Mouse (Mus musculus) kidney, embryonic 16.5 days (tissue): ENCODE results near the gene Cdh19. TPM values are rescaled to one million over a fixed set of nuclear protein-coding genes. Genes with fewer than 3 reads are reported as not detected.

Experiments used
- ATAC-seq: fragments of 200-750 bp; cut with Nextera tagmentation; 2 replicates; pipeline ENCODE4 v1.8.0; 2017; ENCODE audit warnings: moderate TSS enrichment; ENCODE audit not compliant: low FRiP score, low TSS enrichment
- H3K27ac ChIP-seq: fragments of 300-500 bp; sonication (generic); 2 replicates; pipeline ENCODE4 v1.5.1; 2014; ENCODE audit warnings: low read length
- H3K27me3 ChIP-seq: fragments of 300-500 bp; sonication (generic); 2 replicates; pipeline ENCODE4 v1.6.1; 2014; ENCODE audit warnings: low read length, control low read depth, mixed read lengths; ENCODE audit not compliant: insufficient read depth
- H3K36me3 ChIP-seq: fragments of 300-500 bp; sonication (generic); 2 replicates; pipeline ENCODE4 v1.6.1; 2014; ENCODE audit warnings: low read length, control low read depth, mixed read lengths; ENCODE audit not compliant: insufficient read depth
- H3K4me1 ChIP-seq: fragments of 300-500 bp; sonication (generic); 2 replicates; pipeline ENCODE4 v1.6.1; 2014; ENCODE audit warnings: low read length, control low read depth, mixed read lengths; ENCODE audit not compliant: insufficient read depth
- H3K4me2 ChIP-seq: fragments of 300-500 bp; sonication (generic); replicated peaks from 2 replicates; pipeline ENCODE4 v1.6.1; 2014; ENCODE audit warnings: low read depth, low read length
- H3K4me3 ChIP-seq: fragments of 300-500 bp; sonication (generic); 2 replicates; pipeline ENCODE4 v1.5.1; 2014; ENCODE audit warnings: mild to moderate bottlenecking, low read length
- H3K9ac ChIP-seq: fragments of 300-500 bp; sonication (generic); replicated peaks from 2 replicates; pipeline ENCODE4 v1.6.1; 2014; ENCODE audit warnings: low read length
- H3K9me3 ChIP-seq: fragments of 300-500 bp; sonication (generic); 2 replicates; pipeline ENCODE4 v1.6.1; 2016; ENCODE audit warnings: low read length, control low read depth
- WGBS: fragments of 180-500 bp; shearing (Covaris S2); extraction: QIAGEN DNeasy Blood & Tissue Kit; methylation state at CpG from one replicate; pipeline ENCODE4 v1.1.7; 2014; 5-methylcytosine and 5-hydroxymethylcytosine counted together
- polyA plus RNA-seq: library from polyadenylated mRNA; unstranded; fragments of >200 nt; fragmentation: Nextera tagmentation; extraction: Ambion mirVana; gene quantifications from 2 replicates; pipeline ENCODE4 v1.2.1, GENCODE M21; 2015

The Cdh19 gene
- 0.16 and 0.17 TPM in 2 replicates for polyA plus RNA-seq

GRCm38 (mm10) chr1:110977484-110977883 lies at the start of gene Cdh19:
Cdh19 (minus strand) TSS chr1:110977584.
- WGBS = 49% methylated on average over 2 of the region's 2 CpGs
- H3K9me3 ChIP-seq = no peaks in the 10 kb centered on the region
- H3K27ac ChIP-seq = no peak within 1 kb of the TSS
- no peak within 1 kb of the TSS for H3K4me3 ChIP-seq
- no peaks in the 10 kb centered on the region for H3K4me1 ChIP-seq
- no peak for ATAC-seq
- no peaks in the 10 kb centered on the region for H3K36me3 ChIP-seq
- H3K9ac ChIP-seq = no peak within 1 kb of the TSS
- no peaks in the 10 kb centered on the region for H3K27me3 ChIP-seq
- H3K4me2 ChIP-seq = no peak within 1 kb of the TSS

DNA sequence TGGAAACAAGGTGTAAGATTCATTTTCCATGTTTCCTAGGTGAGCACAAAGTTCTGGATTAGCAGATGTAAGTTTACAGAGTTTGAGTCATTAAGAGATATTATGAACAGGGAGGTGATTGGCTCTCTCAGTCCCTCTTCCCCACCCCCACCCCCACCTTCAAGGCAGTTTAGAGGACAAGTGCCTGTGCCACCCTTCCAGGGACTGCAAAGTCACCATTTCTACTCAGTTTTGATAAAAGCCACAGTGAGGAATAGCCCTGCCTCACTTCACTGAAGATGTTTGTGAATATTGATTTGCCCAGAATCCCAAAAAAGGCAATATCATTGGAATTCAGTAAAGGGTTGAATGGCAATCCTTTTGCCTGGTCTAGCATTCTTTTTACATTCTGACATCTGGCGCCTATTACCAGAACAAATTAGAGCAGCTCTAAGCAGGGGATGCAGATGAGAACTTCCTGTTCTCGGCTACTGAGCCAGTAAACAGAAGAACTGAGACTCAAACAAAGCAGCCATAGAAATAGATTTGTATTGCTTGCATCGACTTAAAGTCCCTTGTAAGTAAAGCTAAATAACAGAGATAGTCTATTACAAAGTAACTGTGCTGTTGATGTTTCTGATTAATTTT lies 43.2 kb upstream of the Cdh19 start:
- ATAC-seq = no peak
- Histone ChIP-seq H3K9ac (no peak overlapping the region), H3K9me3 (no peaks in the 10 kb centered on the region), H3K27me3 (no peaks in the 10 kb centered on the region), H3K4me3 (no peak overlapping the region), H3K4me2 (no peak overlapping the region), H3K4me1 (no peaks in the 10 kb centered on the region), H3K27ac (no peak overlapping the region), H3K36me3 (no peaks in the 10 kb centered on the region)
- 66% methylated on average over 3 of the region's 3 CpGs for WGBS

GRCm38 (mm10) chr1:111017640-111018039 lies 40.3 kb upstream of the Cdh19 start:
- H3K4me2 ChIP-seq = no peak overlapping the region
- no peak overlapping the region for H3K9ac ChIP-seq
- no peaks in the 10 kb centered on the region for H3K36me3 ChIP-seq
- H3K27me3 ChIP-seq = no peaks in the 10 kb centered on the region
- H3K9me3 ChIP-seq = no peaks in the 10 kb centered on the region
- no peak overlapping the region for H3K27ac ChIP-seq
- no peaks in the 10 kb centered on the region for H3K4me1 ChIP-seq
- ATAC-seq = no peak
- no peak overlapping the region for H3K4me3 ChIP-seq

GRCm38 (mm10) chr1:110989824-110990223 lies 12.4 kb upstream of the Cdh19 start:
- Histone ChIP-seq H3K4me3 (no peak overlapping the region), H3K36me3 (no peaks in the 10 kb centered on the region), H3K4me1 (no peaks in the 10 kb centered on the region), H3K9ac (no peak overlapping the region), H3K27ac (no peak overlapping the region), H3K27me3 (no peaks in the 10 kb centered on the region), H3K9me3 (no peaks in the 10 kb centered on the region), H3K4me2 (no peak overlapping the region)
- ATAC-seq = no peak

DNA sequence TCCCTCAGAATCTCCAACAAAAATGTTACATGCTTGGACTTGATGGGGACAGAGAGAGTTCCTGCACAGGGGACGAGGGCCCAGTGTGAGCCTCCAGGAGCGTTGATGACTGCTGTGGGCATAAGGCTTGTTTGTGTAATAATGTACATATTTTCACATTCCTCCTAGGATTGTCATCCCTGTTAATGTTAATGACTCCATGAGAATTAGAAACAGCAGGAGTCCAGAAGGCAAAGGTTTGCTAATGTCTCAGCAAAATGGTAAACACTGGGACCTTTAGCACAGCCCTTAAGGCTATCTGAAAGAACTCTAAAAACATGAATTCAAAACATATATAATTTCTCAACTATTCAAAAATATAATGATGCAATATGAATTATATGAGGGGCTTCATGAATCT lies 8.2 kb downstream of the Cdh19 start:
- ATAC-seq = no peak
- Histone ChIP-seq H3K27me3 (no peaks in the 10 kb centered on the region), H3K27ac (no peak overlapping the region), H3K9me3 (no peaks in the 10 kb centered on the region), H3K4me2 (no peak overlapping the region), H3K4me1 (no peaks in the 10 kb centered on the region), H3K36me3 (no peaks in the 10 kb centered on the region), H3K4me3 (no peak overlapping the region), H3K9ac (no peak overlapping the region)
- 94% methylated on average over 2 of the region's 2 CpGs for WGBS

GRCm38 (mm10) chr1:110909752-110910151 lies 67.6 kb downstream of the Cdh19 start:
- no peaks in the 10 kb centered on the region for H3K9me3 ChIP-seq

GRCm38 (mm10) chr1:110909218-110909617 lies 68.2 kb downstream of the Cdh19 start:
- Histone ChIP-seq H3K36me3 (no peaks in the 10 kb centered on the region), H3K4me3 (no peak overlapping the region), H3K9me3 (no peaks in the 10 kb centered on the region), H3K9ac (no peak overlapping the region), H3K27ac (no peak overlapping the region), H3K4me1 (no peaks in the 10 kb centered on the region), H3K27me3 (no peaks in the 10 kb centered on the region), H3K4me2 (no peak overlapping the region)
- no peak for ATAC-seq
- 78% methylated on average over 1 of the region's 1 CpGs for WGBS

More at GRCm38 (mm10) chr1:110909752-110910151, 67.6 kb downstream of the Cdh19 start:
- Histone ChIP-seq H3K4me3 (no peak overlapping the region), H3K36me3 (no peaks in the 10 kb centered on the region), H3K27me3 (no peaks in the 10 kb centered on the region), H3K27ac (no peak overlapping the region), H3K9ac (no peak overlapping the region), H3K4me2 (no peak overlapping the region), H3K4me1 (no peaks in the 10 kb centered on the region)
- WGBS = 81% methylated on average over 1 of the region's 1 CpGs
- ATAC-seq = no peak

DNA sequence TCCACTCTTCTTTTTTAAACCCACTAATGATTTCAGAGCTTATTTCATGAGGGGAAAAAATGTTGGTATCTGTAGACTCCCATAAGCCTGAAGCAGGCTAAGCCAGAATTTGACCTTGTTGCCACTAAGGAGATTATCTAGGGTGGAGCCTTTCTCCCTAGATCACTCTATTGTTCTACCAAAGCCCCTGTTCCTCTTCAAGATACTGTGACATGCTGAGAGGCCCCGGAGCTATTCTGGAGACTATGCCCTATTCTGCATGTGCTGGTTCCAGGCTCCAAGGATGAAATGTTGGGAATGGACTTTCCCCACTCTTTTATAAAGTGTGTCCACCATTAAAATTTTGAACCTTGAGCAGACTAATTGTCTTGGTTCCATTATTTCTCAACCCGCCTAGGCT lies 73.1 kb downstream of the Cdh19 start:
- no peak for ATAC-seq
- H3K9ac ChIP-seq = no peak overlapping the region
- H3K4me1 ChIP-seq = no peaks in the 10 kb centered on the region
- H3K4me3 ChIP-seq = no peak overlapping the region
- H3K9me3 ChIP-seq = no peaks in the 10 kb centered on the region
- H3K27ac ChIP-seq = no peak overlapping the region
- no peaks in the 10 kb centered on the region for H3K36me3 ChIP-seq
- H3K4me2 ChIP-seq = no peak overlapping the region
- 87% methylated on average over 2 of the region's 2 CpGs for WGBS
- H3K27me3 ChIP-seq = no peaks in the 10 kb centered on the region
